Mouse (Mus musculus) brown adipose tissue, adult 24 weeks (tissue): ENCODE measurements around the gene Glis3. TPM values are rescaled to one million over a fixed set of nuclear protein-coding genes. Genes with fewer than 3 reads are reported as not detected.

Experiments used
- H3K27ac ChIP-seq: fragments of 200-500 bp; replicated peaks from 2 replicates; pipeline ENCODE4 v1.5.1; 2012; ENCODE audit warnings: low read depth, mild to moderate bottlenecking, low read length
- H3K4me1 ChIP-seq: fragments of 200-500 bp; 2 replicates; pipeline ENCODE4 v1.6.1; 2012; ENCODE audit warnings: low read length, mixed read lengths; ENCODE audit not compliant: control insufficient read depth, insufficient read depth, insufficient read length
- H3K4me3 ChIP-seq: fragments of 200-500 bp; 2 replicates; pipeline ENCODE4 v1.5.1; 2012; ENCODE audit warnings: low read depth, mild to moderate bottlenecking, low read length, moderate library complexity; ENCODE audit not compliant: insufficient read depth
- polyA plus RNA-seq: library from polyadenylated mRNA; stranded (reverse); fragments of >200 nt; gene quantifications from 2 replicates; pipeline ENCODE4 v1.2.4, GENCODE M21; 2012; ENCODE audit not compliant: missing spikeins, insufficient read depth, insufficient read length

Gene Glis3
- polyA plus RNA-seq, 1 experiment = 4.2 TPM

GRCm38 (mm10) chr19:28390920-28391319, 289.0 kb downstream of the Glis3 start:
- H3K4me3 ChIP-seq = no peak overlapping the region
- no peaks in the 10 kb centered on the region for H3K4me1 ChIP-seq
- H3K27ac ChIP-seq = no peak overlapping the region

- H3K4me1 ChIP-seq = no peaks in the 10 kb centered on the region
- H3K27ac ChIP-seq = no peak overlapping the region
- H3K4me3 ChIP-seq = no peak overlapping the region
These were observed 290.7 kb downstream of the Glis3 start for GRCm38 (mm10) chr19:28389146-28389545.

- no peak overlapping the region for H3K27ac ChIP-seq
- H3K4me1 ChIP-seq = peaks cover 1% of the 10 kb centered on the region; the same call in 1 of the 2 replicates
- no peak overlapping the region for H3K4me3 ChIP-seq
These were observed 296.5 kb downstream of the Glis3 start for GRCm38 (mm10) chr19:28383425-28383824.

GRCm38 (mm10) chr19:28382168-28382911, 297.5 kb downstream of the Glis3 start:
- H3K4me3 ChIP-seq = no peak overlapping the region
- H3K27ac ChIP-seq = no peak overlapping the region
- peaks cover 7% of the 10 kb centered on the region for H3K4me1 ChIP-seq

GRCm38 (mm10) chr19:28381441-28381840, 298.4 kb downstream of the Glis3 start:
- H3K4me3 ChIP-seq = no peak overlapping the region
- H3K27ac ChIP-seq = no peak overlapping the region
- peaks cover 11% of the 10 kb centered on the region for H3K4me1 ChIP-seq

GRCm38 (mm10) chr19:28380691-28381262, 299.1 kb downstream of the Glis3 start:
- no peak overlapping the region for H3K4me3 ChIP-seq
- H3K27ac ChIP-seq = 0 out of 2 replicates have a peak overlapping the region, but pooled peaks have one; percentile 32
- peaks cover 11% of the 10 kb centered on the region for H3K4me1 ChIP-seq

- Histone ChIP-seq H3K27ac (no peak overlapping the region), H3K4me3 (no peak overlapping the region), H3K4me1 (peaks cover 11% of the 10 kb centered on the region)
These were observed 302.0 kb downstream of the Glis3 start for GRCm38 (mm10) chr19:28377788-28378295.

- Histone ChIP-seq H3K4me3 (no peak overlapping the region), H3K4me1 (peaks cover 11% of the 10 kb centered on the region), H3K27ac (no peak overlapping the region)
These were observed 303.5 kb downstream of the Glis3 start for GRCm38 (mm10) chr19:28376401-28376800.

GRCm38 (mm10) chr19:28375746-28376145, 304.1 kb downstream of the Glis3 start:
- no peak overlapping the region for H3K4me3 ChIP-seq
- H3K27ac ChIP-seq = no peak overlapping the region
- H3K4me1 ChIP-seq = peaks cover 11% of the 10 kb centered on the region

GRCm38 (mm10) chr19:28374524-28374923, 305.4 kb downstream of the Glis3 start:
- Histone ChIP-seq H3K27ac (no peak overlapping the region), H3K4me3 (no peak overlapping the region)

GRCm38 (mm10) chr19:28368215-28368614, 311.7 kb downstream of the Glis3 start:
- Histone ChIP-seq H3K27ac (no peak overlapping the region), H3K4me3 (no peak overlapping the region), H3K4me1 (no peaks in the 10 kb centered on the region)

More at GRCm38 (mm10) chr19:28374524-28374923, 305.4 kb downstream of the Glis3 start:
- peaks cover 11% of the 10 kb centered on the region for H3K4me1 ChIP-seq

- Histone ChIP-seq H3K27ac (no peak overlapping the region), H3K4me1 (no peaks in the 10 kb centered on the region), H3K4me3 (no peak overlapping the region)
These were observed 312.6 kb downstream of the Glis3 start for GRCm38 (mm10) chr19:28367274-28367673.

GRCm38 (mm10) chr19:28366766-28367165, 313.1 kb downstream of the Glis3 start:
- H3K27ac ChIP-seq = no peak overlapping the region
- no peak overlapping the region for H3K4me3 ChIP-seq
- H3K4me1 ChIP-seq = no peaks in the 10 kb centered on the region

GRCm38 (mm10) chr19:28365897-28366296, 314.0 kb downstream of the Glis3 start:
- Histone ChIP-seq H3K27ac (no peak overlapping the region), H3K4me3 (no peak overlapping the region), H3K4me1 (no peaks in the 10 kb centered on the region)

GRCm38 (mm10) chr19:28360884-28361283, 319.0 kb downstream of the Glis3 start:
- Histone ChIP-seq H3K27ac (no peak overlapping the region), H3K4me1 (no peaks in the 10 kb centered on the region), H3K4me3 (no peak overlapping the region)

- no peaks in the 10 kb centered on the region for H3K4me1 ChIP-seq
- no peak overlapping the region for H3K4me3 ChIP-seq
- no peak overlapping the region for H3K27ac ChIP-seq
These were observed 322.3 kb downstream of the Glis3 start for GRCm38 (mm10) chr19:28357595-28357994.
